Mouse (Mus musculus): ENCODE measurements around the gene Tgm3.

Gene Tgm3

GRCm38 (mm10) chr2:130012026-130012425 is at the start of gene Tgm3:
Gene Tgm3, plus strand, starts transcription at chr2:130012349.
- DNase-seq, result no peak

GRCm38 (mm10) chr2:129980608-129981007 is 31.5 kb upstream of the Tgm3 start:
- no peak for DNase-seq

- no peak for DNase-seq
Measured at GRCm38 (mm10) chr2:129987527-129988045, 24.6 kb upstream of the Tgm3 start.

- DNase-seq, result no peak
Measured at GRCm38 (mm10) chr2:129989646-129990045, 22.5 kb upstream of the Tgm3 start.

- DNase-seq, result no peak
Measured at GRCm38 (mm10) chr2:129994468-129994867, 17.7 kb upstream of the Tgm3 start.

GRCm38 (mm10) chr2:129998476-129998875 is 13.7 kb upstream of the Tgm3 start:
- peak; percentile 49 for DNase-seq

- DNase-seq, result peak; percentile 33
Measured at GRCm38 (mm10) chr2:129999296-129999695, 12.9 kb upstream of the Tgm3 start.

GRCm38 (mm10) chr2:130000601-130001000 is 11.5 kb upstream of the Tgm3 start:
- DNase-seq, result no peak

- DNase-seq, result no peak
Measured at GRCm38 (mm10) chr2:130004046-130004445, 8.1 kb upstream of the Tgm3 start.

GRCm38 (mm10) chr2:130009371-130009770 is 2.8 kb upstream of the Tgm3 start:
- no peak for DNase-seq

GRCm38 (mm10) chr2:130013646-130014045 is 1.5 kb downstream of the Tgm3 start:
- DNase-seq, result no peak

GRCm38 (mm10) chr2:130015196-130015595 is 3.0 kb downstream of the Tgm3 start:
- no peak for DNase-seq

GRCm38 (mm10) chr2:130018084-130018483 is 5.9 kb downstream of the Tgm3 start:
- DNase-seq, result no peak

- DNase-seq, result no peak
Measured at GRCm38 (mm10) chr2:130027890-130028289, 15.7 kb downstream of the Tgm3 start.

- DNase-seq, result no peak
Measured at GRCm38 (mm10) chr2:130029826-130030225, 17.7 kb downstream of the Tgm3 start.

GRCm38 (mm10) chr2:130032661-130033060 is 20.5 kb downstream of the Tgm3 start:
- no peak for DNase-seq

- DNase-seq, result no peak
Measured at GRCm38 (mm10) chr2:130036846-130037245, 24.7 kb downstream of the Tgm3 start.

- DNase-seq, result no peak
Measured at GRCm38 (mm10) chr2:130038971-130039370, 26.8 kb downstream of the Tgm3 start.

- DNase-seq, result no peak
Measured at GRCm38 (mm10) chr2:130040190-130040886, 28.2 kb downstream of the Tgm3 start.

GRCm38 (mm10) chr2:130043835-130044234 is 31.7 kb downstream of the Tgm3 start:
- no peak for DNase-seq

GRCm38 (mm10) chr2:130047923-130048440 is 35.8 kb downstream of the Tgm3 start:
- no peak for DNase-seq

- no peak for DNase-seq
Measured at GRCm38 (mm10) chr2:130048792-130049191, 36.6 kb downstream of the Tgm3 start.

GRCm38 (mm10) chr2:130058149-130058548 is 46.0 kb downstream of the Tgm3 start:
- DNase-seq, result no peak

- DNase-seq, result peak; percentile 6
Measured at GRCm38 (mm10) chr2:130068228-130068627, 56.1 kb downstream of the Tgm3 start.

- no peak for DNase-seq
Measured at GRCm38 (mm10) chr2:130070396-130070795, 58.2 kb downstream of the Tgm3 start.

Measured in cerebellum, adult 11 months (tissue).